Mouse (Mus musculus): Measurements from ENCODE around the gene Cirbp. TPM values are rescaled to one million over a fixed set of nuclear protein-coding genes. Genes with fewer than 3 reads are reported as not detected.

Cirbp gene
- polyA plus RNA-seq, 1 experiment from 2014 or later = 175 TPM

GRCm38 (mm10) chr10:80130403-80131031 lies 35.3 kb upstream of the Cirbp start:
- ATAC-seq (ENCODE audit: insufficient number of reproducible peaks, insufficient read depth, low FRiP score, low TSS enrichment, low read depth) = no peak
- peak overlapping the region; percentile 56; the same call in 1 of the 2 replicates for H3K4me2 ChIP-seq
- H3K27ac ChIP-seq = no peak overlapping the region
- H3K9ac ChIP-seq (replicated peaks) = no peak overlapping the region; the same call in 1 of the 2 replicates
- no peak overlapping the region for H3K4me3 ChIP-seq (replicated peaks)
- H3K9me3 ChIP-seq = no peaks in the 10 kb centered on the region
- peaks cover 14% of the 10 kb centered on the region for H3K4me1 ChIP-seq (replicated peaks)
- 81% methylated on average over 18 of the region's 18 CpGs for WGBS
- peaks cover 95% of the 10 kb centered on the region for H3K36me3 ChIP-seq
- H3K27me3 ChIP-seq = peaks cover 24% of the 10 kb centered on the region

- Histone ChIP-seq H3K27ac (0 out of 2 replicates have a peak overlapping the region, but pooled peaks have one; percentile 35), H3K4me3 (replicated peaks) (peak overlapping the region; percentile 25), H3K9me3 (0 out of 2 replicates have a peak, but pooled peaks cover 5% of the 10 kb centered on the region), H3K27me3 (peaks cover 33% of the 10 kb centered on the region), H3K36me3 (peaks cover 90% of the 10 kb centered on the region), H3K9ac (replicated peaks) (peak overlapping the region; percentile 50), H3K4me2 (peak overlapping the region; percentile 56), H3K4me1 (replicated peaks) (peaks cover 17% of the 10 kb centered on the region)
- 17% methylated on average over 55 of the region's 55 CpGs for WGBS
- ATAC-seq (ENCODE audit: insufficient number of reproducible peaks, insufficient read depth, low FRiP score, low TSS enrichment, low read depth) = no peak
Observed at GRCm38 (mm10) chr10:80131316-80131951, 34.4 kb upstream of the Cirbp start.

GRCm38 (mm10) chr10:80131952-80132350 lies 33.8 kb upstream of the Cirbp start:
- Histone ChIP-seq H3K9me3 (0 out of 2 replicates have a peak, but pooled peaks cover 5% of the 10 kb centered on the region), H3K27me3 (peaks cover 38% of the 10 kb centered on the region), H3K27ac (0 out of 2 replicates have a peak overlapping the region, but pooled peaks have one; percentile 35), H3K4me2 (peak overlapping the region; percentile 56), H3K4me1 (replicated peaks) (peaks cover 23% of the 10 kb centered on the region), H3K36me3 (peaks cover 85% of the 10 kb centered on the region), H3K4me3 (replicated peaks) (peak overlapping the region; percentile 25), H3K9ac (replicated peaks) (peak overlapping the region; percentile 50)
- WGBS = 34% methylated on average over 27 of the region's 27 CpGs
- no peak for ATAC-seq (ENCODE audit: insufficient number of reproducible peaks, insufficient read depth, low FRiP score, low TSS enrichment, low read depth)

- Histone ChIP-seq H3K27me3 (peaks cover 52% of the 10 kb centered on the region), H3K4me1 (replicated peaks) (peaks cover 36% of the 10 kb centered on the region), H3K36me3 (peaks cover 71% of the 10 kb centered on the region), H3K4me2 (no peak overlapping the region), H3K4me3 (replicated peaks) (no peak overlapping the region), H3K27ac (no peak overlapping the region), H3K9me3 (0 out of 2 replicates have a peak, but pooled peaks cover 5% of the 10 kb centered on the region), H3K9ac (replicated peaks) (no peak overlapping the region)
- WGBS = 77% methylated on average over 8 of the region's 8 CpGs
- ATAC-seq (ENCODE audit: insufficient number of reproducible peaks, insufficient read depth, low FRiP score, low TSS enrichment, low read depth) = no peak
Observed at GRCm38 (mm10) chr10:80133226-80133849, 32.4 kb upstream of the Cirbp start.

- H3K4me1 ChIP-seq (replicated peaks) = peaks cover 44% of the 10 kb centered on the region
- peaks cover 60% of the 10 kb centered on the region for H3K36me3 ChIP-seq
- no peak for ATAC-seq (ENCODE audit: insufficient number of reproducible peaks, insufficient read depth, low FRiP score, low TSS enrichment, low read depth)
- 0 out of 2 replicates have a peak, but pooled peaks cover 5% of the 10 kb centered on the region for H3K9me3 ChIP-seq
- no peak overlapping the region for H3K9ac ChIP-seq (replicated peaks)
- 86% methylated on average over 9 of the region's 9 CpGs for WGBS
- no peak overlapping the region for H3K4me3 ChIP-seq (replicated peaks)
- H3K27ac ChIP-seq = no peak overlapping the region
- no peak overlapping the region for H3K4me2 ChIP-seq
- H3K27me3 ChIP-seq = peaks cover 63% of the 10 kb centered on the region
Observed at GRCm38 (mm10) chr10:80134421-80134820, 31.4 kb upstream of the Cirbp start.

- WGBS = 79% methylated on average over 10 of the region's 10 CpGs
- no peak overlapping the region for H3K4me2 ChIP-seq
- ATAC-seq (ENCODE audit: insufficient number of reproducible peaks, insufficient read depth, low FRiP score, low TSS enrichment, low read depth) = no peak
- H3K27ac ChIP-seq = no peak overlapping the region
- peaks cover 52% of the 10 kb centered on the region for H3K36me3 ChIP-seq
- 0 out of 2 replicates have a peak, but pooled peaks cover 5% of the 10 kb centered on the region for H3K9me3 ChIP-seq
- H3K4me3 ChIP-seq (replicated peaks) = no peak overlapping the region
- peaks cover 65% of the 10 kb centered on the region for H3K27me3 ChIP-seq
- H3K9ac ChIP-seq (replicated peaks) = no peak overlapping the region
- peaks cover 47% of the 10 kb centered on the region for H3K4me1 ChIP-seq (replicated peaks)
Observed at GRCm38 (mm10) chr10:80135161-80135560, 30.6 kb upstream of the Cirbp start.

- no peak overlapping the region for H3K27ac ChIP-seq
- H3K4me1 ChIP-seq (replicated peaks) = peaks cover 49% of the 10 kb centered on the region
- WGBS = 89% methylated on average over 1 of the region's 1 CpGs
- H3K9me3 ChIP-seq = 0 out of 2 replicates have a peak, but pooled peaks cover 5% of the 10 kb centered on the region
- H3K27me3 ChIP-seq = peaks cover 70% of the 10 kb centered on the region
- no peak for ATAC-seq (ENCODE audit: insufficient number of reproducible peaks, insufficient read depth, low FRiP score, low TSS enrichment, low read depth)
- H3K9ac ChIP-seq (replicated peaks) = no peak overlapping the region
- H3K4me3 ChIP-seq (replicated peaks) = no peak overlapping the region
- H3K36me3 ChIP-seq = peaks cover 48% of the 10 kb centered on the region
- H3K4me2 ChIP-seq = no peak overlapping the region
Observed at GRCm38 (mm10) chr10:80135641-80136040, 30.1 kb upstream of the Cirbp start.

GRCm38 (mm10) chr10:80136179-80136951 lies 29.4 kb upstream of the Cirbp start:
- peak overlapping the region; percentile 85; the same call in 1 of the 2 replicates for H3K9ac ChIP-seq (replicated peaks)
- H3K36me3 ChIP-seq = peaks cover 40% of the 10 kb centered on the region
- peaks cover 51% of the 10 kb centered on the region for H3K4me1 ChIP-seq (replicated peaks)

GRCm38 (mm10) chr10:80136952-80137625 lies 28.7 kb upstream of the Cirbp start:
- Histone ChIP-seq H3K4me2 (peak overlapping the region; percentile 98), H3K27ac (no peak overlapping the region), H3K4me1 (replicated peaks) (peaks cover 44% of the 10 kb centered on the region), H3K9ac (replicated peaks) (peak overlapping the region; percentile 85), H3K36me3 (peaks cover 33% of the 10 kb centered on the region), H3K4me3 (replicated peaks) (peak overlapping the region; percentile 81), H3K9me3 (0 out of 2 replicates have a peak, but pooled peaks cover 5% of the 10 kb centered on the region), H3K27me3 (peaks cover 63% of the 10 kb centered on the region)
- ATAC-seq (ENCODE audit: insufficient number of reproducible peaks, insufficient read depth, low FRiP score, low TSS enrichment, low read depth) = no peak
- 5% methylated on average over 29 of the region's 29 CpGs for WGBS

More at GRCm38 (mm10) chr10:80136179-80136951, 29.4 kb upstream of the Cirbp start:
- H3K27ac ChIP-seq = no peak overlapping the region
- 19% methylated on average over 41 of the region's 49 CpGs for WGBS
- H3K4me3 ChIP-seq (replicated peaks) = peak overlapping the region; percentile 81
- peak overlapping the region; percentile 98 for H3K4me2 ChIP-seq
- peaks cover 67% of the 10 kb centered on the region for H3K27me3 ChIP-seq
- ATAC-seq (ENCODE audit: insufficient number of reproducible peaks, insufficient read depth, low FRiP score, low TSS enrichment, low read depth) = no peak
- H3K9me3 ChIP-seq = 0 out of 2 replicates have a peak, but pooled peaks cover 5% of the 10 kb centered on the region

Data from limb, embryonic 12.5 days (tissue).